Mouse (Mus musculus) right cerebral cortex, postnatal 36 days (tissue): ENCODE data around the gene Abhd14b.
A peak's percentile ranks its signal among the peaks of the same experiment; 100 is the strongest.

ENCODE experiments used
- DNase-seq, 2 experiments: peaks; one replicate each; pipeline ENCODE4 v3.0.0; 2022; ENCODE audit warnings: low spot score in 2 of 2, mixed read lengths in 1 of 2

The Abhd14b gene

GRCm38 (mm10) chr9:106460401-106461025 is 13.3 kb downstream of the Abhd14b start:
- no peak for DNase-seq

GRCm38 (mm10) chr9:106461026-106461415 is 13.8 kb downstream of the Abhd14b start:
- no peak for DNase-seq

DNA sequence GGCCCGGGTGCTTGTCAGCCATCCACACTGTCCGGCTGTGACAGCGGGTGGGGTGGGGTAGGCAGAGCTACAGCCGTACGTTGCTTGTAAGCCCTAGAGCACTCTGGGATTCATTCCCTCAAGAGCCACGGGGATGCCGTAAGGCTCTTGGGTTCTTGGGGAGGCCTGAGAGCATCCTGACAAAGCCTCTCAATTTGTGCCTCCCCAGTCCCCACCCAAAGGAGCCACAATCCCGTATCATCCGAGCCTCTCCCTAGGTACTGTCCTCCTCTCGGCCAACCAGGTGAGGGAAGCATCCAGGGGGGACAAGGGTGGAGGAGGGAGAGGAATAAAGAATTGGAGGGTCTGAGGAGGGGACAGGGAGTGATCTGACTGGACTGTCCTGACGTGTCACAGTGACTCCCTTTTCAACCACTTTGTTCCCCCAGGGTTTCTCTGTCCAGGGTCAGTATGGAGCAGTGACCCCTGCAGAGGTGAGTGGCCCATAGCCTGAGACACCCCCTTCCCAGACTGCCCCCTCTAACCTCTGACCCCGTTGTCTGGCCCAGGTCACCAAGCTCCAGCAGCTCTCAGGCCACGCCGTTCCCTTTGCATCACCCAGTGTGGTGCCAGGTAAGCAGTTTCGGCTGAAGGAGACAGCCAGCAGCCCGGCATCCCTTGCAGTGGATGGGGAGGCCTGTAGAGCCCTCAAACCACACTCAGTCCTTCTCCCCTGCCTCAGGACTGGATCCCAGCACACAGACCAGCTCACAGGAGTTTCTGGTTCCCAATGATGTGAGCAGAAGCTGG is 14.6 kb downstream of the Abhd14b start:
- DNase-seq, result no peak

DNA sequence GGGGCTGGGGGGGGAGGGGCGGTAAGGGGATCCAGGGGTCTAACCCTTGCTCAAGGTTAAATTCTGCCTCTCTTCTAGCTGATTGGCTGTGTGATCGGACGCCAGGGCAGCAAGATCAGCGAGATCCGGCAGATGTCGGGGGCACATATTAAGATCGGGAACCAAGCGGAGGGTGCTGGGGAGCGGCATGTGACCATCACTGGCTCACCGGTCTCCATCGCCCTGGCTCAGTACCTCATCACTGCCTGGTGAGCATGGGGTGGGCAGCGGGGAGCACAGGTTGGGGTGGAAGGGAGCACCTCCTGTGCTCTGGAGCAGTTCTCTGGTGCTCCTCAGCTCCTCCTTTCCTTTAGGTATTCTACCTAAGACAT is 15.2 kb downstream of the Abhd14b start:
- no peak for DNase-seq

DNA sequence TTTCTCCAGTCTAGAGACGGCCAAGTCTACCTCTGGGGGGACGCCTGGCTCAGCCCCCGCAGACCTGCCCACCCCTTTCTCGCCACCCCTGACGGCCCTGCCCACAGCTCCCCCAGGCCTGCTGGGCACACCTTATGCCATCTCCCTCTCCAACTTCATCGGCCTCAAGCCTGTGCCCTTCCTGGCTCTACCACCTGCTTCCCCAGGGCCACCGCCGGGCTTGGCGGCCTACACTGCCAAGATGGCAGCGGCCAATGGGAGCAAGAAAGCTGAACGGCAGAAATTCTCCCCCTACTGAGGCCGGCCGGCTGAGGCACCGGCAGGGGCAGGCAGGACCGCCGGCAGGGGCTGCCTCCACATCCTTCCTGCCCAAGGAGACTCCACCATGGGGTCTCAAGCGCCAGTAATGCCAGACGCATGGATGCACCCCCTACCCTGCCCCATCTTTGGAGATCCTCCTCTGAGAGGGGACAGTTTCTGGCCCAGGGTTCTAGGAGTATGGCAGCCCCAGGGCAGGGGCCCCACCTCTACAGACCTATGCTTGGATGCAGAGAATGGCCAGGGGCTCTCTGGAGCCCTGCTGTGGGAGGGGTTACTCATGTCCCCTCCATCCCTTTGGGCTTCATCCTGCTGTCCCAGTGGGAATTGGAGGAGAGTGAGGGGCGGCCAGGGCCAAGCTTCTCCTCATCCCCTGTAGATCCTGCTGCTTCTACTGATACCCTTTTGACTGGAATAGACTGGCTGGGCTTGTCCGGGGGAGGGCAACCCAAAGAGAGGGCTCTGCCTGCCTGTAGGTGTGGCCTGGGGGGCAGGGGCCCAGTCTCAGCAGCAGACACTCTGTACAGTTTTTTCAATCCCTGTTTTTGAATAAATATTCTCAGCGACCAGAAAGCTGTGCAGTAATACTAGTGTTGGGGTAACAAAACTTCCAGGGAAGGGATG is 16.1 kb downstream of the Abhd14b start:
- DNase-seq, result no peak

- DNase-seq, result peak; percentile 55 to 64
Measured at GRCm38 (mm10) chr9:106464751-106465541, 17.7 kb downstream of the Abhd14b start.

GRCm38 (mm10) chr9:106465571-106466200 is 18.4 kb downstream of the Abhd14b start, which contains the start of gene Gpr62:
TSS of gene Gpr62 (minus strand) at chr9:106465938.
- DNase-seq, result no peak

GRCm38 (mm10) chr9:106466721-106467120 is 19.5 kb downstream of the Abhd14b start:
- no peak for DNase-seq

- DNase-seq, result no peak
Measured at GRCm38 (mm10) chr9:106467746-106468145, 20.5 kb downstream of the Abhd14b start.

GRCm38 (mm10) chr9:106469317-106469716 is 22.1 kb downstream of the Abhd14b start:
- DNase-seq, result no peak

DNA sequence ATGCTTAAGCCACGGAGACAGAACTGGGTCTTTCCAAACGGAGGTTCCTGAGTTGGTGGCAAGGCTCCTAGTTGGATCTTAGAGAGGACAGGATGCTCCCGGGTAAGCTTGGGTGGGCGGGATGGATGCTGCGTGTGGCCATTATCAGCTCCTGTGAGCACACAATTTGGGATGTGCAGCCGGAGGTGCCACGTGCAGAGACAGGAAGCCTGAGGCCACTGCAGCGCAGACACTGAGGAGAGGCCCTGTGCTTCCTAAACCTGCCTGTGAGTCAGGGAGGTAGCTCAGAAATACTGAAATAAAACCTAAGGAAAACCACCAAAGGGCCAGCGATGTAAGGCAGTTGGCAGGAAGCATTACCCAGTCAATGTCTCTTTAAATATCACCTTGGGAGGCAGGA is 22.5 kb downstream of the Abhd14b start:
- no peak for DNase-seq

- no peak for DNase-seq
Measured at GRCm38 (mm10) chr9:106470991-106471750, 23.9 kb downstream of the Abhd14b start.

DNA sequence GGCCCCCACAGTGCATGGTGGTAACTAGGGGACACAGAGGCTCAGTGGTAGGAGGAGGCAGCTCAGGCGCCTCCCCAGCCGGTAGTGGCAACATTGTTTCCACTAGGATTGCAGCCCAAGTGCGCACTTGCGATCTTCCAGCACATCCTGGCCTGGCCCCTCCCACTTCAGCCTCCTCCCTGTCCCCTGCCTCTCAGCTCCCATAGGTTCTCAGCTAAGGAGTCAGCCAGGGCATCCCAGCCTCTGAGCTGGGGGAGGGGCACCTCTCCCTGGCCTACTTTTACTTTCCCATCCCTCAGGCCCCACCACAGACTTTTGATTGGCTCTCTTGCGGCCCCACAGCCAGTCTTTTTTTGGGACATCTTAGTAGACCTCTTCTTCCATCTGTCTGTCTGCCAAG is 24.6 kb downstream of the Abhd14b start:
- no peak for DNase-seq

- no peak for DNase-seq
Measured at GRCm38 (mm10) chr9:106472321-106472720, 25.1 kb downstream of the Abhd14b start.

- DNase-seq, result peak in 1 of 2 experiments; percentile 3
Measured at GRCm38 (mm10) chr9:106473081-106473752, 26.0 kb downstream of the Abhd14b start.

GRCm38 (mm10) chr9:106473753-106474105 is 26.5 kb downstream of the Abhd14b start:
- peak in 1 of 2 experiments; percentile 3 for DNase-seq

- peak; percentile 12 to 25 for DNase-seq
Measured at GRCm38 (mm10) chr9:106474456-106474855, 27.2 kb downstream of the Abhd14b start.

DNA sequence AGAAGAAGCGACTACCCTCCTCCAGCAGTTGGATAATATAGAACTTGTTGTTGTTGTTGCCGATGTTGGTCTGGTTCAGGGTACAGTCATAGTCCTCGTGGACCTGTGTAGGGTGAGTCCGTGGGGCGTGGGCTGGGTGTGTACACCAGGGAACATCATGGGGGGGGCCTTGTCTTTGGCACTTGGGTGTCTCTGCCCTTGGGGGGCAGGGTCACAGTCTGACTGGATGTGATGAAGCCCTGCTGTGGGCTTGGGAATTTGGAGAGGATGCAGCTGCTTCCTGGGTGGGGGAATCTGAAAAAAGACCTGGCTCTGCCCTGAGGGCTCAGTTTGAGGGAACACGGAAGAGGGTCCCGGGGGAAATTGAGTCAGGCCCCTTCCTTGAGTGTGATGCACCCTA is 27.8 kb downstream of the Abhd14b start:
- peak; percentile 1 to 2 for DNase-seq

- DNase-seq, result peak in 1 of 2 experiments; percentile 0
Measured at GRCm38 (mm10) chr9:106475663-106476001, 28.4 kb downstream of the Abhd14b start, which contains the start of gene Rrp9. TSS of gene Rrp9 (plus strand) at chr9:106475963.
